Mouse (Mus musculus) olfactory bulb, adult 2 months (tissue): ENCODE data around the gene Mycl.

ENCODE experiments used
- CTCF ChIP-seq: fragments of 200-500 bp; IDR thresholded peaks from 2 replicates; pipeline ENCODE4 v1.5.1; 2012; ENCODE audit warnings: low read depth, mild to moderate bottlenecking, low read length, moderate library complexity; ENCODE audit not compliant: insufficient read depth
- POLR2A ChIP-seq: fragments of 200-500 bp; IDR thresholded peaks from 2 replicates; pipeline ENCODE4 v1.6.1; 2012; ENCODE audit warnings: mild to moderate bottlenecking, low read depth, low read length, moderate library complexity; ENCODE audit not compliant: insufficient read depth

DNA sequence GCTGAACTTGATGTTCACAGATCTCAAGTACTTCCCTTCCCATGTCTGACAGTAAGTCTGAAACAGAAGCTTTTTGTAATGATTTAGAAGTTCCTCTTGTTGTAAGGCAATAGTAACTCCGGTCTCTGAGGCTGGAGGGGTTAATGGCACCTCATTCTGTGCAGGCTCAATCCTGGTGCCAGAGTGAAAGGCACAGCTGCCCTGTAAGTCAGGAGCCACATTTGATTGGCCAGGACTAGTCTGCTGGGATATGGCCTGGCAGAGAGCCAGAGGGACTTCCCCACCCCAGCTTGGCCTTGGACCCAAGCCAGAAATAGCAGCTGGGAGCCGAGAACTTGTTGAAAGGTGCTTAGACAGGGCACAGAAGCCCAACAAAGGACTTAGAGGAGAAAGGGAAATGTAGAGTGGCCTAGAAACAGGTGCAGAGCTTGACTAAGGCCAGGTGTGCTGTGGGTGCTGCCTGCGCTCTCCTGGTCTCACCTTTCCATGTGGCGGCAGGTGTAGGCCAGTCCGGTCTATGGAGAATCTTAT, 55.3 kb downstream of the Mycl start:
- TF ChIP-seq CTCF (no peak), POLR2A (no peak)
